In genomic region chr10:81642648-81643448, GRCm38 (mm10) we compare ENCODE assay signal across 8 mouse cellular contexts. TPM values are rescaled to one million over a fixed set of nuclear protein-coding genes. Genes with fewer than 3 reads are reported as not detected.
DNase-seq lines count a peak whose midpoint lies in the region; ATAC-seq lines count a peak whose summit lies in the region.

No protein-coding gene starts in this region.

- H3K9ac ChIP-seq in kidney, embryonic 14.5 days (ENCODE audit: low read depth, low read length) = peak overlapping the region; percentile 92
- H3K9ac ChIP-seq in forebrain, embryonic 13.5 days = peak overlapping the region; percentile 97
- H3K9ac ChIP-seq in liver, embryonic 15.5 days = peak overlapping the region; percentile 86

- no peaks in the 10 kb centered on the region; the same call in 1 of the 2 replicates for H3K36me3 ChIP-seq in kidney, embryonic 14.5 days (ENCODE audit: control insufficient read depth, insufficient read depth, low read length)
- no peaks in the 10 kb centered on the region for H3K36me3 ChIP-seq in forebrain, embryonic 13.5 days (ENCODE audit: poor library complexity, severe bottlenecking)
- no peaks in the 10 kb centered on the region for H3K36me3 ChIP-seq in liver, embryonic 15.5 days (replicated peaks)

- peaks cover 9% of the 10 kb centered on the region for H3K4me1 ChIP-seq in kidney, embryonic 14.5 days (ENCODE audit: control insufficient read depth, insufficient read depth, low read length)
- H3K4me1 ChIP-seq in forebrain, embryonic 13.5 days = peaks cover 26% of the 10 kb centered on the region
- H3K4me1 ChIP-seq in liver, embryonic 15.5 days (replicated peaks) = peaks cover 30% of the 10 kb centered on the region

- 20% methylated on average over 24 of the region's 24 CpGs for WGBS in kidney, embryonic 14.5 days
- 21% methylated on average over 24 of the region's 24 CpGs for WGBS in forebrain, embryonic 13.5 days
- WGBS in liver, embryonic 15.5 days (ENCODE audit: insufficient replicate concordance) = 17% methylated on average over 24 of the region's 24 CpGs

- no peaks in the 10 kb centered on the region for H3K27me3 ChIP-seq in kidney, embryonic 14.5 days (ENCODE audit: control insufficient read depth, insufficient read depth, low read length)
- H3K27me3 ChIP-seq in forebrain, embryonic 13.5 days = no peaks in the 10 kb centered on the region
- H3K27me3 ChIP-seq in liver, embryonic 15.5 days = peaks cover 7% of the 10 kb centered on the region

- H3K27ac ChIP-seq in kidney, embryonic 14.5 days (ENCODE audit: low read depth, low read length) = peak overlapping the region; percentile 97
- H3K27ac ChIP-seq in forebrain, embryonic 13.5 days = peak overlapping the region; percentile 95
- H3K27ac ChIP-seq in liver, embryonic 15.5 days (replicated peaks) = peak overlapping the region; percentile 90

- DNase-seq in kidney, adult 8-10 months = no peak
- DNase-seq in MN1 (ENCODE audit: low spot score) = peak; percentile 27
- DNase-seq in yolk sac, embryonic 10.5 days (ENCODE audit: low spot score) = no peak
- DNase-seq in thymus, postnatal 25 days = no peak
- no peak for DNase-seq in frontal cortex, postnatal 25 days (ENCODE audit: low spot score in 2 of 2)

- peak overlapping the region; percentile 71 for H3K4me3 ChIP-seq in kidney, embryonic 14.5 days (ENCODE audit: low read length)
- peak overlapping the region; percentile 74 for H3K4me3 ChIP-seq in forebrain, embryonic 13.5 days
- peak overlapping the region; percentile 78 for H3K4me3 ChIP-seq in liver, embryonic 15.5 days (replicated peaks)

- H3K9me3 ChIP-seq in kidney, embryonic 14.5 days (ENCODE audit: control insufficient read depth, low read length) = no peaks in the 10 kb centered on the region
- no peaks in the 10 kb centered on the region for H3K9me3 ChIP-seq in forebrain, embryonic 13.5 days (replicated peaks)
- H3K9me3 ChIP-seq in liver, embryonic 15.5 days (replicated peaks) = no peaks in the 10 kb centered on the region

- ATAC-seq in kidney, embryonic 14.5 days (ENCODE audit: low FRiP score, low TSS enrichment) = peak; percentile 37
- ATAC-seq in forebrain, embryonic 13.5 days = peak; percentile 58
- peak; percentile 42 for ATAC-seq in liver, embryonic 15.5 days (ENCODE audit: insufficient read depth)

- H3K4me2 ChIP-seq in kidney, embryonic 14.5 days (replicated peaks; ENCODE audit: low read depth, low read length) = peak overlapping the region; percentile 88
- peak overlapping the region; percentile 95 for H3K4me2 ChIP-seq in forebrain, embryonic 13.5 days
- H3K4me2 ChIP-seq in liver, embryonic 15.5 days = peak overlapping the region; percentile 99

RNA-seq across cellular contexts. Expression of gene Gm10778, which starts 6.0 kb away (rescaled TPM):
- 5.3 and 6.4 TPM in 2 replicates for polyA plus RNA-seq in kidney, embryonic 14.5 days (2014; fragmentation: Nextera tagmentation; extraction: Ambion mirVana)
- polyA plus RNA-seq in forebrain, embryonic 13.5 days (2015; fragmentation: Nextera tagmentation; extraction: Ambion mirVana) = 5.4 and 5.6 TPM in 2 replicates
- polyA plus RNA-seq in liver, embryonic 15.5 days (2015; fragmentation: Nextera tagmentation; extraction: Ambion mirVana) = 1.7 TPM in 2 replicates

RNA-seq across cellular contexts. Expression of gene Ankrd24, which starts 14.5 kb away (rescaled TPM):
- polyA plus RNA-seq in kidney, embryonic 14.5 days (2014; fragmentation: Nextera tagmentation; extraction: Ambion mirVana) = 11.3 and 18.5 TPM in 2 replicates
- polyA plus RNA-seq in forebrain, embryonic 13.5 days (2015; fragmentation: Nextera tagmentation; extraction: Ambion mirVana) = 6.4 and 6.9 TPM in 2 replicates
- 1.8 and 2.3 TPM in 2 replicates for polyA plus RNA-seq in liver, embryonic 15.5 days (2015; fragmentation: Nextera tagmentation; extraction: Ambion mirVana)

RNA-seq across cellular contexts. Expression of gene Sirt6, which starts 15.3 kb away (rescaled TPM):
- polyA plus RNA-seq in kidney, embryonic 14.5 days (2014; fragmentation: Nextera tagmentation; extraction: Ambion mirVana) = 39.9 and 40.7 TPM in 2 replicates
- 56.6 and 65.3 TPM in 2 replicates for polyA plus RNA-seq in forebrain, embryonic 13.5 days (2015; fragmentation: Nextera tagmentation; extraction: Ambion mirVana)
- 7.7 and 9.1 TPM in 2 replicates for polyA plus RNA-seq in liver, embryonic 15.5 days (2015; fragmentation: Nextera tagmentation; extraction: Ambion mirVana)

RNA-seq across cellular contexts. Expression of gene BC025920, which starts 36.8 kb away (rescaled TPM):
- 0.84 and 0.86 TPM in 2 replicates for polyA plus RNA-seq in kidney, embryonic 14.5 days (2014; fragmentation: Nextera tagmentation; extraction: Ambion mirVana)
- 2.0 and 3.7 TPM in 2 replicates for polyA plus RNA-seq in forebrain, embryonic 13.5 days (2015; fragmentation: Nextera tagmentation; extraction: Ambion mirVana)
- polyA plus RNA-seq in liver, embryonic 15.5 days (2015; fragmentation: Nextera tagmentation; extraction: Ambion mirVana) = 0.23 and 0.24 TPM in 2 replicates

RNA-seq across cellular contexts. Expression of gene Tle6, which starts 42.0 kb away (rescaled TPM):
- 12.6 and 15.5 TPM in 2 replicates for polyA plus RNA-seq in kidney, embryonic 14.5 days (2014; fragmentation: Nextera tagmentation; extraction: Ambion mirVana)
- polyA plus RNA-seq in forebrain, embryonic 13.5 days (2015; fragmentation: Nextera tagmentation; extraction: Ambion mirVana) = 1.8 and 4.1 TPM in 2 replicates
- 3.5 TPM in 2 replicates for polyA plus RNA-seq in liver, embryonic 15.5 days (2015; fragmentation: Nextera tagmentation; extraction: Ambion mirVana)
